Mouse (Mus musculus) testis, postnatal 10 days (tissue): Measurements from ENCODE around the gene Prelid1.
A peak's percentile ranks its signal among the peaks of the same experiment; 100 is the strongest.

Experiments used
- DNase-seq: peaks from one replicate; pipeline ENCODE4 v3.0.0; 2021; ENCODE audit warnings: low spot score

Gene Prelid1

GRCm38 (mm10) chr13:55332331-55332730 lies 12.0 kb downstream of the Prelid1 start:
- DNase-seq = no peak

DNA sequence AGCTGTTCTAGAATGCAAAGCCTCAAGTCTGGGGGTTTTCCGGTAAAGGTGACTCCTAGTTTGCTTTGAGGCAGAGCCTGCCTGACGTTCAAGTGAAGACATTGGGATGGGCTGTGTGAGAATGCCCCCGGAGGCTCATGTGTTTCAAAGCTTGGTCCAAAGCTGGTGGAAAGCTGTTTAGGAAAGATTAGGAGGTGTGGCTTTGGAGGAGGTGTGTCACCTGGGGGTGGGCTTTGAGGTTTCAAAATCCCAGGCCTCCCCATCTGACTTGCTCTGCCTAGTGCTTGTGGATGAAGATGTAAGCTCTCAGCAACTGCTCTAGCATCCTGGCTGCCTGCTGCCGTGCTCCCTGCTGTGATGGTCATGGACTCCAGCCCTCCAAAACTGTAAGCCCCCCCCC lies 15.4 kb downstream of the Prelid1 start:
- DNase-seq = no peak

GRCm38 (mm10) chr13:55337341-55337975 lies 17.2 kb downstream of the Prelid1 start:
- no peak for DNase-seq

- DNase-seq = no peak
These were observed 18.1 kb downstream of the Prelid1 start for GRCm38 (mm10) chr13:55338131-55339054.

- DNase-seq = no peak
These were observed 19.0 kb downstream of the Prelid1 start for GRCm38 (mm10) chr13:55339259-55339658.

DNA sequence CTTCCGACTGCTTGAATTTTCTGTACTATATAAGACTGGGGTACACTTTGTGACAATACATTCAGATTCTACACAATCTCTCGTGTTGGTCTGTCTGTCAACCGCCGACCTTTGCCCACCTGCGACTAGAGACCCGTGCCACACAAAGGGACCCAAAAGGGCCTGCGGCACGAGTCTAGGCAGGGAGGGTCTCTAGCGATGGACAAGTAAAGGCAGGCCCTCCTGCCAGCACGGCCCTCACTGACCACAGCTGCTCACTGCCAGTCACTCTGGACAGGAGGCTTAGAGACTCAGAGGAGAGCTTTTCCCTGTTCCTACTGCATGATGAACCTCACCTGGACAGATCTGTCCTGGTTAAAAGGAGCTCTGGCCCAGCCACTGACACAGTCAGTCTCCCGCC lies 22.2 kb downstream of the Prelid1 start:
- no peak for DNase-seq

DNA sequence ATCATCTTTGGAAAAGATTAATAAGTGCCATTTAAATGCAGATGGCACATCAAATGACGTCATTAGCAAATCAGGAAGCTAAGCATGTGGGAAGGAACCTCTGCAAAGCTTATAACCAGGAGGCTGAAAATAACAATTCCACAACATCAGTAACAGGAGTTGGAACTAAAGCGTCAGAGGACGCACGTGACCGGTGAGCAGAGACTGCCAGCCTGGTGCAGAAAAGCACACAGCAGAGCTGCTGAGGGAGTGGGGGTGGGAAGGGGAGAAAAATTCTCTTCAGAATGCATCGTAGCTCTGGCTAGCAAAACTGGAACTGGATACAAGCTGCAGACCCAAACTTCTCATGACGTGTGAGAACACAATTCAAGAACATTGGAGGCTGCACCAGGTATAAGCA lies 24.0 kb downstream of the Prelid1 start:
- no peak for DNase-seq

DNA sequence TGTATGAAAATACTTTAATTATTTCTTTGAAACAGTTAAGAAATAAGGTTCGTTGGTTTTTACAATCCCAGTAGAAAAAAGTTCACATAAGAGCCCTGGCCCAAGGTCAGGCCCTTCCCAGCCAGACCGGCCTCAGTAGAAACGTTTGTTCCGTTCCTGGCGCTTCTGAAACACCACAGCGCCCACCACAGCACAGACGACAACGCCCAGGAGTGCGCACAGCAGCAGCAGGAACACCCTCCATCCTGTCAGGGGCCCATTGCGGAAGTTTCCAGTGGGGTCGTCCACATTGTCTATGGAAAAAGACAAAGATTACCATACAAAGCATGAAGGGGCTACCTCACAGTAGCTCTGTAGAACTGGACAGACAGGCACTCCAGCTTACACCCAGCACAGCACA lies 26.4 kb downstream of the Prelid1 start:
- no peak for DNase-seq

DNA sequence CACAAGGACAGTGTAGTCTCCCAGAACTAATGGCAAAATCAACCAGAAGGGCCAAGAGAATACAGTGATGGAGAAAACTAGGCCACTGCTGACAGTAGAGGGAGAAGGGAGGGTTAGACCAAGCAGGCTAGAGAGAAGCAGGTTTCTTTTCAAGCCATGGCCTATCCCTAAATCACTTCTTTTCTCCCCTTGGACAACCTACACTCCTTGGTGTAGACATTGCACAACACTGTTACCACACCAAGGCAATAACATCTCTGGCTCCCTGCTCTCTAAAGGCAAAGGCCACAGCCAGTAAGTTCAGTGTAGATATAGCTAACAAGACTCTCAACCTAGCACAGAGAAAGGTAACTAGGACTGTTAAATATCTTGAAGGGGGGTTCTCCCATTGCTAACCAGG lies 40.8 kb downstream of the Prelid1 start:
- DNase-seq = no peak

GRCm38 (mm10) chr13:55361974-55362452 lies 41.7 kb downstream of the Prelid1 start:
- no peak for DNase-seq

- peak; percentile 91 for DNase-seq
These were observed 42.3 kb downstream of the Prelid1 start, which contains the start of gene Lman2 for GRCm38 (mm10) chr13:55362453-55363060. Lman2 (minus strand) TSS chr13:55362783.

DNA sequence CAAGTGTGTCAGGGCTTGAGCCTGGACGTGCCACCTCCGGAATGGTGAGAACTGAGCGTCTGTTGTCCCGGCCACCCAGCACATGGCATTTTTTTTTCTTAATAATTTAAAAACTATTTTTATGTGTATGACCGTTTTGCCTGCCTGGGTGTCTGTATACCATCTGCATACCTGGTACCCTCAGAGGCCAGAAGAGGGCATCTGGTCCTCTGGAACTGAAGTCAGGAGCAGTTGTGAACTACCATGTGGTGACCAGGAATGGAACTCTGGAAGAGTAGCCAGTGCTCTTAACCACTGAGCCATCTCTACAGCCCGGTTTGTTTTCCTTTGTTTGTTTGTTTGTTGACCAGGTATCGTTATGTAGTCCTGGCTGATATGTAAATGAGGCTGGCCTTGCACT lies 48.1 kb downstream of the Prelid1 start:
- no peak for DNase-seq

GRCm38 (mm10) chr13:55369531-55370114 lies 49.3 kb downstream of the Prelid1 start, which contains the start of gene Rgs14:
Rgs14 (plus strand) TSS chr13:55369732.
- no peak for DNase-seq

DNA sequence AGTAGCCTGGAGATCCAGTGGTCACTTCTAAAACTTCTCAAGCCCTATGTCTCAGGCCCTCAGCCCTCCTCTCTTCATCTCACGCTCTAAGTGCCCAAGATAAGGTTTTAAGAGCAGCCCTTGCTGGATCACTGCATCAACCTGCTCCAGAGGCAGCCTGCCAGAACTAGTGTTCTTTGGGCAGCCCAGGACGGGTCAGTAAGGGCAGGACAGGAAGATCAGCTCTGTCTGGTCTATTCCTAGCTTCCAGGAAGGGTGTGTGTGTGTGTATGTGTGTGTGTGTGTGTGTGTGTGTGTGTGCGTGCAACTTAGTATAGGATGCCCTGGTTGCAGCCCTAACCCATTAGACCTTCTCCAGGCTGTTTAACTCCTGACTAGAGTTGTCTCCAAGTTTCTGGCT lies 49.9 kb downstream of the Prelid1 start:
- no peak for DNase-seq

DNA sequence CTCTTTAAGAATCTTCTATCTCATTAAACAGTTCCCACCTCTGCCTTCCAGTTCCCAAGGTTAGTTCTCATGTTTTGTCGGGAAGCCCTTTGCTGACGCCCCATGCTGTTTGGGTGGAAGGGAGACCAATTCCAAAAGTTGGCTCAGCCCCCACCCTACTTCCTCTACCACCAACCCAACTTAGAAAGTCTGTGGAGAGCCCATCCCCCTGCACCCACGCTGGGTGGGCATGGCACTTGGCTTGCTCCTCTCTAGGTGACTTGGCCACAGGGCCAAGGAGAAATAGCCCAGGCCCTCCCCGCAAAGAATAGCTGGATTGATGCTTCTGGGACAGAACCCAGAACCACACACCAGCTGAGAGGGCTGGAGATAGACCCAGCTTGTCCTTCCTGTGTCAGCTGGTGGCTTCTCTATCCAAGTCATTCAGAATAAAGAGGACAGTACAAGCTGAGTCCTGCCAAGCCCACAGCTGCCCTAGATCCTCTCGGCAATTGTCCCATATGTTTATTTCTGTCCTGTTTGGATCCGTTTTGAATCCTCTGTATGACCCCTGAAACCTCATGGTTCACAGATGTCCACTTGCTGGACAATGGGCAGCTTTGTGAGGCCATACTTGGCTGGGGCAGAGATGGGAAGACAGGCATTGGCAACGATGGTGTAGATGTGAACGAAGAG lies 50.8 kb downstream of the Prelid1 start:
- DNase-seq = no peak

GRCm38 (mm10) chr13:55371740-55372139 lies 51.4 kb downstream of the Prelid1 start:
- no peak for DNase-seq

- DNase-seq = no peak
These were observed 54.1 kb downstream of the Prelid1 start for GRCm38 (mm10) chr13:55374206-55374924.
